Mouse (Mus musculus) mature B cell (primary cell): ENCODE data around the gene Chst11.
"Not testable (repeated sequence)": the region's sequence is repeated elsewhere in the genome, so short reads cannot be mapped to it uniquely, and the experiment has no call there.

Source experiments
- in situ Hi-C: fragments of 300-500 bp; cut with MboI; formaldehyde crosslinking; loops from 2 replicates; pipeline ENCODE4 v1.14.3; 2019

Gene Chst11

GRCm38 (mm10) chr10:83108946-83109345 is 123.6 kb downstream of the Chst11 start:
- in situ Hi-C loops: no loop called here

- in situ Hi-C loops: no loop called here
Observed at GRCm38 (mm10) chr10:83111046-83111445, 125.7 kb downstream of the Chst11 start.

- in situ Hi-C loops: no loop called here
Observed at GRCm38 (mm10) chr10:83112345-83112744, 127.0 kb downstream of the Chst11 start.

GRCm38 (mm10) chr10:83114564-83114963 is 129.3 kb downstream of the Chst11 start:
- in situ Hi-C loops: no loop called here

- in situ Hi-C loops: no loop called here
Observed at GRCm38 (mm10) chr10:83116889-83117288, 131.6 kb downstream of the Chst11 start.

- in situ Hi-C loops: no loop called here
Observed at GRCm38 (mm10) chr10:83117851-83118250, 132.6 kb downstream of the Chst11 start.

- in situ Hi-C loops: no loop called here
Observed at GRCm38 (mm10) chr10:83118613-83119012, 133.3 kb downstream of the Chst11 start.

GRCm38 (mm10) chr10:83119016-83119415 is 133.7 kb downstream of the Chst11 start:
- in situ Hi-C loops: no loop called here

- in situ Hi-C loops: not testable (repeated sequence)
Observed at GRCm38 (mm10) chr10:83119461-83119860, 134.2 kb downstream of the Chst11 start.

- in situ Hi-C loops: no loop called here
Observed at GRCm38 (mm10) chr10:83119909-83120308, 134.6 kb downstream of the Chst11 start.

GRCm38 (mm10) chr10:83120938-83121337 is 135.6 kb downstream of the Chst11 start:
- in situ Hi-C loops: no loop called here

- in situ Hi-C loops: no loop called here
Observed at GRCm38 (mm10) chr10:83124560-83124959, 139.3 kb downstream of the Chst11 start.

GRCm38 (mm10) chr10:83126447-83126846 is 141.1 kb downstream of the Chst11 start:
- in situ Hi-C loops: no loop called here

GRCm38 (mm10) chr10:83128435-83128834 is 143.1 kb downstream of the Chst11 start:
- in situ Hi-C loops: no loop called here

- in situ Hi-C loops: no loop called here
Observed at GRCm38 (mm10) chr10:83129624-83130218, 144.4 kb downstream of the Chst11 start.

- in situ Hi-C loops: no loop called here
Observed at GRCm38 (mm10) chr10:83130611-83131010, 145.3 kb downstream of the Chst11 start.

- in situ Hi-C loops: no loop called here
Observed at GRCm38 (mm10) chr10:83131884-83132283, 146.6 kb downstream of the Chst11 start.

- in situ Hi-C loops: no loop called here
Observed at GRCm38 (mm10) chr10:83133866-83134570, 148.7 kb downstream of the Chst11 start.

- in situ Hi-C loops: no loop called here
Observed at GRCm38 (mm10) chr10:83134896-83135295, 149.6 kb downstream of the Chst11 start.

- in situ Hi-C loops: no loop called here
Observed at GRCm38 (mm10) chr10:83135963-83136362, 150.7 kb downstream of the Chst11 start.

GRCm38 (mm10) chr10:83137103-83137502 is 151.8 kb downstream of the Chst11 start:
- in situ Hi-C loops: no loop called here

GRCm38 (mm10) chr10:83139276-83139675 is 154.0 kb downstream of the Chst11 start:
- in situ Hi-C loops: no loop called here

GRCm38 (mm10) chr10:83140258-83140936 is 155.1 kb downstream of the Chst11 start:
- in situ Hi-C loops: no loop called here
